Mouse (Mus musculus): ENCODE measurements around the gene Parvb.

DNA sequence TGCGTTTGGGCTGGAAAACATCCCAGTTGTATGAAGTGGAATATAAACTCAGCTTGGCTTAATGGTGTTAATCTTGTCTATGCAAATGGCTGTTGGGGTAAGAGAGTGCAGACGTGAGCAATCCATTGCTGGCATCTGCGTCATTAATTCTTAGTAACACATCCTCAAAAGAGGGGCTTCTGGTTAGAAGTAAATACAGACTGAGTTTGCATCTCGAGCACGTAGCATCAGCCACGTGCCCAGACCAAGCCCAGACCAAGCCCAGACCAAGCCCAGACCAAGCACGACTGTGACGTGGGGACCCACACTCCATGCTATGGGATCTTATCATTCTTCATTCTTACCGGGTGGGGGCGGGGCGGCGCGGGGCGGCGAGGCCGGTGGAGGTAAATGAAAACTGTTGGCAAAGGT, 7.2 kb downstream of the Parvb start:
- TF ChIP-seq CTCF (IDR thresholded peaks at IDR 0.05; ENCODE audit: control insufficient read depth, insufficient read depth, insufficient replicate concordance, low read depth, low read length) (no peak), POLR2A (IDR thresholded peaks at IDR 0.05; ENCODE audit: control insufficient read depth, low read depth, low read length) (no peak)

All from testis, adult 2 months (tissue).